Mouse (Mus musculus): ENCODE data around the gene Mgat4c. TPM values are rescaled to one million over a fixed set of nuclear protein-coding genes. Genes with fewer than 3 reads are reported as not detected.

The Mgat4c gene
- total and polyA plus RNA-seq, 2 experiments from 2014 or later = not detected

DNA sequence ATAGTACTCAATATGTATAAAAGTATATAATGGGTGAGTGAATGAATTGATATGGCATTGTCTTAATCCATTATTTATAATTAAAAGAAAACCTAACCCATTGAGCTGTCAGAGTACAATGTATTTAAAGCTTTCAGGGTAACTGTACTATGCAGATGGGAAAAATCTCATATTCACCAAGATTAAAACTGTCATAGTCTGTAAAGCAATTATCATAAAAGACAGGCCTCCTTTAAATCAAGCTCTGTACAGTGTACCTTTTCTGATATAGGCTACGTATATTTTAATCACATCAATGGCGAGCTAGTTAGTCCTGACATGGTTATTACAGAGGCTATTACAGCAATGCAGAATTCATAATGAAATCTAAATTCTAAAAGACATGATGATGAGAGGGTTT is 146.7 kb downstream of the Mgat4c start:
- WGBS = 79% methylated on average over 2 of the region's 2 CpGs
- ATAC-seq (ENCODE audit: insufficient read depth, low read depth) (no peak), DNase-seq (ENCODE audit: low spot score) (no peak)
- no peaks in the 10 kb centered on the region for H3K36me3 ChIP-seq (replicated peaks; ENCODE audit: control insufficient read depth, insufficient read depth, low read length)
- no peaks in the 10 kb centered on the region for H3K9me3 ChIP-seq (replicated peaks; ENCODE audit: control insufficient read depth, low read length)
- H3K27me3 ChIP-seq (ENCODE audit: control insufficient read depth, insufficient read depth, low read length) = no peaks in the 10 kb centered on the region
- no peak overlapping the region for H3K4me2 ChIP-seq (ENCODE audit: low read depth, low read length)
- H3K27ac ChIP-seq (ENCODE audit: low read depth) = no peak overlapping the region
- no peaks in the 10 kb centered on the region for H3K4me1 ChIP-seq (ENCODE audit: control insufficient read depth, insufficient read depth)
- no peak for TF ChIP-seq CTCF (IDR thresholded peaks at IDR 0.05; ENCODE audit: low read depth)
- no peak for TF ChIP-seq EP300 (IDR thresholded peaks at IDR 0.05; ENCODE audit: low read depth)
- no peak overlapping the region for H3K9ac ChIP-seq (replicated peaks; ENCODE audit: low read depth, low read length)
- H3K4me3 ChIP-seq (ENCODE audit: low read depth, low read length) = no peak overlapping the region

DNA sequence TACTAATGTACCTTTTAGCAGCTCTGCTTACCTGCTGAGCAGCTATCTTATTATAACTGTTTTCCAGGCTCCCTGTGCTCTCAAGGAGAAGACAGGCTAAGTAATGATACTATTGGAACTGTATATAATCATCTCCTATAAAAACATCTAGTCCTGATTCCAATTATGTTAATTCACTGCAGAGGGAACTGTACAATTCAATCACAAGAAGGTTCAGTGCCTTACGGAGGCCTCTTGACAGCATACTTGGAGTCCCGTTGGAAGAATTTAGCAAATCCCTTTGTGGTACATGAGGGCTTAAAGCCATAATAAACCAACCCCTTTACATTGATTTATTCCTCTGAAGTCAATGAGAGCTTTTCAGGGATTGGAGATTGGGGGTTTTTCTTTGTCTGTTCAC is 174.8 kb downstream of the Mgat4c start:
- H3K27ac ChIP-seq (ENCODE audit: low read depth) = no peak overlapping the region
- WGBS = 86% methylated on average over 2 of the region's 2 CpGs

DNA sequence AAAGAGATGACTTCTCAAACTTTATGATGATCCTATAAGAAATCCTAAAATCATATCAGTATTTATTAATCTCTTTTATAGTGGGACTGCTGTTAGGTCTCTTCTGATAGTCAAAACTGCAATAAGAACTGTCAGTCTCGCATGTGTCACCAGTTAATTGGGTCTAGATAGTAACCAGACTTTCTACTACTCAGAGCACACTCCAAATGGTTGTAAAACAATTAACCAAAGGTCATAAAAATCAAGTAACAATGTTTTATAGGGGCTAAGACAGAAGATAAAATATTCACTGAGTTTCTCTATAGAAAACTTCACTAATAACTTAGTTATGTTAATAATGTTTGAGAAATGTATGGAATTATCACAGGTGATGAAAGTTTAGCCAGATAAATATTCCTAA is 208.6 kb downstream of the Mgat4c start:
- no peaks in the 10 kb centered on the region for H3K9me3 ChIP-seq (replicated peaks; ENCODE audit: control insufficient read depth, low read length)
- no peak overlapping the region for H3K4me2 ChIP-seq (ENCODE audit: low read depth, low read length)
- no peak for ATAC-seq (ENCODE audit: insufficient read depth, low read depth)
- H3K36me3 ChIP-seq (replicated peaks; ENCODE audit: control insufficient read depth, insufficient read depth, low read length) = no peaks in the 10 kb centered on the region
- 55% methylated on average over 1 of the region's 1 CpGs for WGBS
- no peak for DNase-seq (ENCODE audit: low spot score)
- TF ChIP-seq EP300 (IDR thresholded peaks at IDR 0.05; ENCODE audit: low read depth) = no peak
- TF ChIP-seq CTCF (IDR thresholded peaks at IDR 0.05; ENCODE audit: low read depth) = no peak
- H3K9ac ChIP-seq (replicated peaks; ENCODE audit: low read depth, low read length) = no peak overlapping the region
- H3K27ac ChIP-seq (ENCODE audit: low read depth) = no peak overlapping the region
- no peaks in the 10 kb centered on the region for H3K27me3 ChIP-seq (ENCODE audit: control insufficient read depth, insufficient read depth, low read length)
- H3K4me3 ChIP-seq (ENCODE audit: low read depth, low read length) = no peak overlapping the region
- H3K4me1 ChIP-seq (ENCODE audit: control insufficient read depth, insufficient read depth) = no peaks in the 10 kb centered on the region

More for the DNA sequence above, 174.8 kb downstream of the Mgat4c start:
- ATAC-seq (ENCODE audit: insufficient read depth, low read depth) = no peak
- no peaks in the 10 kb centered on the region for H3K9me3 ChIP-seq (replicated peaks; ENCODE audit: control insufficient read depth, low read length)
- H3K4me2 ChIP-seq (ENCODE audit: low read depth, low read length) = no peak overlapping the region
- H3K4me1 ChIP-seq (ENCODE audit: control insufficient read depth, insufficient read depth) = no peaks in the 10 kb centered on the region
- no peaks in the 10 kb centered on the region for H3K36me3 ChIP-seq (replicated peaks; ENCODE audit: control insufficient read depth, insufficient read depth, low read length)
- no peak for DNase-seq (ENCODE audit: low spot score)
- H3K4me3 ChIP-seq (ENCODE audit: low read depth, low read length) = no peak overlapping the region
- TF ChIP-seq CTCF (IDR thresholded peaks at IDR 0.05; ENCODE audit: low read depth) = no peak
- no peak for TF ChIP-seq EP300 (IDR thresholded peaks at IDR 0.05; ENCODE audit: low read depth)
- no peak overlapping the region for H3K9ac ChIP-seq (replicated peaks; ENCODE audit: low read depth, low read length)
- H3K27me3 ChIP-seq (ENCODE audit: control insufficient read depth, insufficient read depth, low read length) = no peaks in the 10 kb centered on the region

DNA sequence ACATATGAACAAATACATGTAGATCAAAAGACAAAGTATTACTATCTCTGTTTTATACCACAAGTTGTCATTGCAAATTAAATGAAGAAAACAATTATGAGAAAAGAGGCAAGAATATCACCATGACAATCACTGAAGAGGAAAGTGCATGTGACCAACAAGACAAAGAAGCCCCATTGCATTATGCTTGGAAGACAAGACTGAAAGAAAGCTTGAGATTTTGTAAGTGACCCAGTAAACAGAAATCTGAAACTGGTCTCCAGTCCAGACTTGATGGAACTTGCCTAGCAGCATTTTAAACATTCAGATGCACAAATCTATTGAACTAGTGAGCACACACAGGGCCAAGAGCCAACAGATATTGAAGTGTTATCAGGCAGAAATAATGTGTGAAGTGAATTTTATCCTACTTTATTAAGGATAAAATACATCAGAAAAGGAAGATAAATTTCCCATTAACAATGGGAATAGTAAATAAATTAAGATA is 236.1 kb downstream of the Mgat4c start:
- no peak overlapping the region for H3K9ac ChIP-seq (replicated peaks; ENCODE audit: low read depth, low read length)
- no peaks in the 10 kb centered on the region for H3K27me3 ChIP-seq (ENCODE audit: control insufficient read depth, insufficient read depth, low read length)
- H3K4me3 ChIP-seq (ENCODE audit: low read depth, low read length) = no peak overlapping the region
- H3K9me3 ChIP-seq (replicated peaks; ENCODE audit: control insufficient read depth, low read length) = no peaks in the 10 kb centered on the region
- H3K36me3 ChIP-seq (replicated peaks; ENCODE audit: control insufficient read depth, insufficient read depth, low read length) = no peaks in the 10 kb centered on the region
- no peak overlapping the region for H3K4me2 ChIP-seq (ENCODE audit: low read depth, low read length)
- H3K4me1 ChIP-seq (ENCODE audit: control insufficient read depth, insufficient read depth) = no peaks in the 10 kb centered on the region
- DNase-seq (ENCODE audit: low spot score) (no peak), ATAC-seq (ENCODE audit: insufficient read depth, low read depth) (no peak)
- no peak overlapping the region for H3K27ac ChIP-seq (ENCODE audit: low read depth)
- TF ChIP-seq EP300 (IDR thresholded peaks at IDR 0.05; ENCODE audit: low read depth) = no peak
- no peak for TF ChIP-seq CTCF (IDR thresholded peaks at IDR 0.05; ENCODE audit: low read depth)

DNA sequence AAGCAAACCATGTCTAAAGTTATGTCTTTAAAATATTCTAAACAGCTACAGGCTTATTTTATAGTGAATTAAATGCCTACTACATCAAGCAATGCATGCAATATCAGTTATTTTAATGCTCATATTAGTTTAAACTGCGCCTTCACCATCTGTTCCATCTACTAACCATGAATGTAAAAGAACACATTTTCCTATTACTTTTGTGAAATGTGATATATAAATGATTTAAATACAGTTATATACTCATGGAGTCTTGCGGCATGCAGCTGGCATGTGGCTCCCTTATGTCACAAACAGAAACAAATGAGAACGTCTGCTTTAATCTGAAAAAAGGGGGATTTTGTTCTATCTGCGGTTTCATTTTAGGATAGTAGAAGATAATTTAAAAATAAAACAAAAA is 316.3 kb downstream of the Mgat4c start:
- 75% methylated on average over 4 of the region's 4 CpGs for WGBS
- H3K4me2 ChIP-seq (ENCODE audit: low read depth, low read length) = no peak overlapping the region
- H3K4me3 ChIP-seq (ENCODE audit: low read depth, low read length) = no peak overlapping the region
- H3K9ac ChIP-seq (replicated peaks; ENCODE audit: low read depth, low read length) = no peak overlapping the region
- no peaks in the 10 kb centered on the region for H3K36me3 ChIP-seq (replicated peaks; ENCODE audit: control insufficient read depth, insufficient read depth, low read length)
- no peaks in the 10 kb centered on the region for H3K9me3 ChIP-seq (replicated peaks; ENCODE audit: control insufficient read depth, low read length)
- H3K27ac ChIP-seq (ENCODE audit: low read depth) = no peak overlapping the region
- TF ChIP-seq CTCF (IDR thresholded peaks at IDR 0.05; ENCODE audit: low read depth) (no peak), EP300 (IDR thresholded peaks at IDR 0.05; ENCODE audit: low read depth) (no peak)
- ATAC-seq (ENCODE audit: insufficient read depth, low read depth) = no peak
- H3K4me1 ChIP-seq (ENCODE audit: control insufficient read depth, insufficient read depth) = no peaks in the 10 kb centered on the region
- no peaks in the 10 kb centered on the region for H3K27me3 ChIP-seq (ENCODE audit: control insufficient read depth, insufficient read depth, low read length)
- no peak for DNase-seq (ENCODE audit: low spot score)

DNA sequence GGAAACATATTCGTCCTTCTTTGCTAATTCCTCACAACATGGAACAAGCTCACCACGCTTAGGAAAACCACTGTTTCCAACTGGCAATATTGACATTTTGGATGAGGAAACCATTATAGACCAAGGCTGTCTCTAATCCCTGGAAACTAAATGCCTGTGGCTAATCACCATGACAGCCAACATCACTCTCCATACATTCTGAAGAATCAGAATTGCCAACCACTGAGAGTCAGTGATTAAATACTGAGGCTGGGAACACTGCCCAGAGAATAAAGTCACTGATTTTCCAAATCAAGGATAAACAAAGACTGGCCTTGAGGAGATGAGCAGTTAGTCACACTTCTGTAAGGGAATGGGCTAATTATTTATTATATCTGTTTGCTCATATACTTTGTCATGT is 361.2 kb downstream of the Mgat4c start:
- TF ChIP-seq EP300 (IDR thresholded peaks at IDR 0.05; ENCODE audit: low read depth) (no peak), CTCF (IDR thresholded peaks at IDR 0.05; ENCODE audit: low read depth) (no peak)
- H3K4me3 ChIP-seq (ENCODE audit: low read depth, low read length) = no peak overlapping the region
- H3K27me3 ChIP-seq (ENCODE audit: control insufficient read depth, insufficient read depth, low read length) = no peaks in the 10 kb centered on the region
- 76% methylated on average over 2 of the region's 2 CpGs for WGBS
- no peak overlapping the region for H3K4me2 ChIP-seq (ENCODE audit: low read depth, low read length)
- H3K36me3 ChIP-seq (replicated peaks; ENCODE audit: control insufficient read depth, insufficient read depth, low read length) = no peaks in the 10 kb centered on the region
- no peak for ATAC-seq (ENCODE audit: insufficient read depth, low read depth)
- no peak for DNase-seq (ENCODE audit: low spot score)
- no peaks in the 10 kb centered on the region for H3K9me3 ChIP-seq (replicated peaks; ENCODE audit: control insufficient read depth, low read length)
- H3K9ac ChIP-seq (replicated peaks; ENCODE audit: low read depth, low read length) = no peak overlapping the region
- no peaks in the 10 kb centered on the region for H3K4me1 ChIP-seq (ENCODE audit: control insufficient read depth, insufficient read depth)
- H3K27ac ChIP-seq (ENCODE audit: low read depth) = no peak overlapping the region

Measured in heart, postnatal 0 days (tissue).